Mouse (Mus musculus) olfactory bulb, adult 2 months (tissue): Measurements from ENCODE around the gene Ly6g6e.

Experiments used
- CTCF ChIP-seq: fragments of 200-500 bp; IDR thresholded peaks from 2 replicates; pipeline ENCODE4 v1.5.1; 2012; ENCODE audit warnings: low read depth, mild to moderate bottlenecking, low read length, moderate library complexity; ENCODE audit not compliant: insufficient read depth
- POLR2A ChIP-seq: fragments of 200-500 bp; IDR thresholded peaks from 2 replicates; pipeline ENCODE4 v1.6.1; 2012; ENCODE audit warnings: mild to moderate bottlenecking, low read depth, low read length, moderate library complexity; ENCODE audit not compliant: insufficient read depth

GRCm38 (mm10) chr17:35106522-35106921, 29.8 kb downstream of the Ly6g6e start:
- TF ChIP-seq POLR2A (no peak), CTCF (no peak)
